Mouse (Mus musculus): ENCODE results near the gene Clcn1.

GRCm38 (mm10) chr6:42260430-42260829 lies 26.1 kb upstream of the Clcn1 start:
- TF ChIP-seq EP300 (IDR thresholded peaks at IDR 0.05; ENCODE audit: low read depth) (no peak), CTCF (IDR thresholded peaks at IDR 0.05; ENCODE audit: low read depth) (no peak)
